Mouse (Mus musculus) left cerebral cortex, postnatal 10 days (tissue): Measurements from ENCODE around the gene Wnt11. TPM values are rescaled to one million over a fixed set of nuclear protein-coding genes. Genes with fewer than 3 reads are reported as not detected.

ENCODE experiments used
- DNase-seq, 2 experiments: peaks; one replicate each; pipeline ENCODE4 v3.0.0; 2021 to 2022; ENCODE audit warnings: low spot score in 2 of 2, mixed read lengths in 1 of 2; ENCODE audit errors: extremely low spot score in 1 of 2
- intact Hi-C: fragments of 180-260 bp; cut with DNase I; formaldehyde crosslinking; loops from one replicate; pipeline ENCODE4 v1.15.1; 2025
- total RNA-seq, 2 experiments: library from RNA; stranded (reverse); gene quantifications; 2 replicates each; pipeline ENCODE4 v1.2.3; 2021

Gene Wnt11
- total RNA-seq, 2 experiments from 2014 or later, result 0.69 to 0.99 TPM

DNA sequence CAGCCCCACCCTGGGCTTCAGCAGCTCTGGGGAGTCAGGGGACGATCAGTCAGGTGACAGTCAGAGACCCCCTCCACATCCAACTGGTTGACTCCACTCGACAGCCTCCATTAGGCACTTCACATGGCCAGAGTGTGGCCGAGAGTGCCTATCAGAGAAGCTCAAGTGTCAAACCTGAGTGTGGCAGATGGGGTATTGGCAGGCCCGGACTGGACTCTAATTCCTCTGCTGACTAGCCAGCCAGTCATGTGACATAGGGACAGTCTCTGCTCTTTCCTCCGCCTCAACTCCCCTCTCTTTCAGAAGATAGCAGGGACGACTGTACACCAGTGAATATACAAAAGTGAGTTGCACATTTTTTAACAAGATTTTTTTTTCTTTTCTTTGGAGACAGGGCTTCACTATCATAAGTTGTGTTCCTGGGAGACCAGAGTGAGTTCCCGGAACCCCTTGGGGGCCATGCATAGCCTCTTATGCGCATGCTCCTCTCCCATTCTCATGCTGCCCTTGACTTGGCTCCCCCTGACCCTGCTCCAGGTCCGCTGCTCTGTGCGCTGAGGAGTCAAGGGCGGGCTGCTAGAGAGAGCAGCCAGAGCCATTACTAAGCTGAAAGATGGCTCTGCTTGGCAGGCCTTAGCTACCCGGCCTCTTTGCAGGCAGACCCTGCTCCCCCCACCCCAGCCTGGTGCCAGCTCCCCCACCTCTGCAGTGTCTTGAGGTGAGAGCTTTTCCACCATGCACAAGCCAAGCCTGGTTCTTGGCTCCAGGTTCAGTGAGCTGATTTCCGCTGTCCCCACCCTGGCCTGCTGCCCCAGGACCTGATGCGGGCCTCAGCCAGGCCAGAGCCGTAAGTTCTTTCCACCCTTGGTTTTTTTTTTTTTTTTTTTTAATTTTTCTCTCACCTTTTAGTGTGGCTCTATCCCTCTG, 10.8 kb upstream of the Wnt11 start:
- intact Hi-C loops, result no loop called here

DNA sequence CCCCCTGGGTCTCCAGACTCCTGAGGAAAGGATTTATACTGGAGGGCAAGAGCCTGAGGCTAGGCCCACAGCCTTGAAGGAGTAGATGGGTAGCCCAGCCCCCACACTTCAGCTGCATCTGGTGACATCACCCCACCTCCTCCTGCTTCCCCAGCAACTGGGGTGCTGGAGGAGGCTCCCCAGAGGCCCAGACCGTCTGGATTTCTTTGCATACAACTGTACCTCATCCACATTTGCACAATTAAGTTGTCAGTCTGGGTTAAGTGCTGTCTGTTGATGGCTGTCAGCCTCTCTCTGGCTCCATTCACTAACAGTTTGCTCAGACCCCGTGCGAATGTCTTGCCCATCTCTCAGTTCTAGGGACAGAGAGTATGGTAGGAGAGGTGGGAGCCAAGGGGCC, 6.9 kb upstream of the Wnt11 start:
- no peak for DNase-seq
- intact Hi-C loops, result no loop called here

More for the DNA sequence above, 10.8 kb upstream of the Wnt11 start:
- no peak for DNase-seq

DNA sequence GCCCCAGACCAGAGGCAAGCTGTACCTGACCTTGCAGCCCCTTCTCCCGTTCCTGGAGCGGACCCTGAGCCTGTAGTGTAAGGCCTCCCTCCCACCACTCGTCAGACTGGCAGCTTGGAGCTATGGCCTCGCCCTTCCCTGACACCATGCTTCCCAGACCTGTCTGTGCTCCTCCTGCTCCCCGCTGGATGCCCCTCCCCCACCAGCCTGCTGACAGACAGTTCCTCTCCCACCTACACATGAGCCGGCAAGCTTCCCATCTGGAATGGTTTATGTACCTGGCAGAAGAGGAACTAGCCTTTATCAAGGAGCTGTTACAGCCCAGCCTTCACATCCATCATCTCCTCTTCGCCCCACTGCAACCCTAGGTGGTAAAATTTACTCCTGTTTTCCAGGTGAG, 6.0 kb upstream of the Wnt11 start:
- DNase-seq, result no peak
- intact Hi-C loops, result no loop called here

DNA sequence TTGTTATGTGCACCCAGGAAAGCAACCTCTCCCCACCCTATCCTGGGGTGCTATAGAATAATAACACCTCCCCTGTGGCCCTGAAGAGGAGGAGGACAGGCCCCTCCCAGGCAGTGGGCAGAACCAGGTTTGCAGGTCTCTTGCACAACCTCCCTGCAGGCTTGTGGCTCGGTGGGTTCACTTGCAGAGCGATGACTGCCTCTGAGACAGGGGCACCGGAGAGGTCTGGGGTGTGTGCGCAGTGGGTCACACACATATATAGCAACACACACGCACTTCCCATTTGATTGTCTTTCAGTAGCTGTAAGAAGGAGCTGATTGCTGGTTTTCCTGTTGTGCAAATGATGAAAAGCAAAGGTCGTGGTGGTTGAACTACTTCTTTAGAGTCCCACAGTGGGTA, 3.6 kb upstream of the Wnt11 start:
- DNase-seq, result no peak
- intact Hi-C loops, result no loop called here

DNA sequence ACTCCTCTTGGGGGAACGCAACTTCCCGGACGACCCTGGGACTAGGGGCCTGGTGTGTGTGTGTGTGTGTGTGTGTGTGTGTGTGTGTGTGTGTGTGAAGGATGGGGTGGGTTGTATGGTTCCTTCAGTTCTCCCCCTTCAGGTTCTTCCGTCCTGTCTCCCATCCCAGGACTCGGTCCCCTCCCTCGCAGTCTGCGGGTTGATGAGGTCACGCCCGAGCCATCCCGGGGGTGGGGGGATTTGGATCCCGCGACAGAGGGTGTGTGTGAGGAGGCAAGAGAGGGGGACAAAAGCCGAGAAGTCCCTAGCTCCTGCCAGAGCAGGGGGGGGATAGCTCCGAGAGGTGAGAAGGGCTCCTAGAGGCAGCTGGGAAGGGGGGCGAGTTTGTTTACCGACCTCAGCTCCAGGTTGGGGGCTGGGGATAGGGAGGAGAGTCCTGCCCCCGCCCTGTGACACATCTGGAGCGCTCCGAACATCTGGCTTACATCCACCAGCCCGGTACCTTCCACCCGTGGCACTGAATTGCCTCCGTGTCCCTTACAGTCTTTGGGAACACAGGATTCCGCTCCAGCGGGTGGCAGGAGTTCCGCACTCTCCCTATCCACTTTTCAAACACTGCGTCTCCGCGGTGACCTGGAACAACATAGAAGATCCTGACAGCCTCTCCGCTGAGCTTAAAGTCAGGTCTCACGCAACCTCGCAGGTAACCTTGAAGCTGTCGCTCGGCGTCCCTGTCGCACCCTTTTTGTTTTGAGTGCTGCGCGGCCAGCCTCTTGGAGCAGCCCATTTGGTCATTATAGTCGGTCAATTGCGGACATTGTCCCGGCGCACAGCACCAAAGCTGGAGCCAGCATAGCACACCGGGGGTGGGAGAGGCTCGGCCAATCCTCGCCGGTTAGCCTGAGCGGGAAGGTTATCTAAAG, 868 bp downstream of the Wnt11 start:
- intact Hi-C loops, result loop anchor here (2.0 to 5.0 kb wide), 2 partner anchors 93 to 242 kb away; no protein-coding TSS in a partner anchor
- DNase-seq, result no peak

DNA sequence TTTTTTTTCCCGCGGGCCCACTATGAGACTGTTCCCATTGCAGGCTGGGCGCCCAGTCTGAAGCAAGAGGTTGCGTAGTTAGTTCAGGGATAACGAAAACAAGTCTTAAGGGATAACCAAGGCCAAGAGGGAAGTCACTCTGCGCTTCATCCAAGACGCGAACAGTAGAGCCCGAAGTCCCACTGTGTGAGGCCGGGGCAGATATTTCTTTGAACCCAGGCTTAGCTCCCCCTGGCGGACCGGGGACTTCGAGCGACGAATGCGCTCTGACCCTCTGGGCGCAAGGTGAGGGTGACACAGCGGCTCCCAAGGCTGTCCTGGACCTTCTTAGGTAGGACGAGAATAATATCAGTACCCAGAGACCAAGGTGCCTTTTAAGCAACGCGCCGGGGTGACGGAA, 1.7 kb downstream of the Wnt11 start:
- DNase-seq, result peak in 1 of 2 experiments; percentile 75
- intact Hi-C loops, result loop anchor here (2.0 to 5.0 kb wide), 2 partner anchors 94 to 241 kb away; no protein-coding TSS in a partner anchor

DNA sequence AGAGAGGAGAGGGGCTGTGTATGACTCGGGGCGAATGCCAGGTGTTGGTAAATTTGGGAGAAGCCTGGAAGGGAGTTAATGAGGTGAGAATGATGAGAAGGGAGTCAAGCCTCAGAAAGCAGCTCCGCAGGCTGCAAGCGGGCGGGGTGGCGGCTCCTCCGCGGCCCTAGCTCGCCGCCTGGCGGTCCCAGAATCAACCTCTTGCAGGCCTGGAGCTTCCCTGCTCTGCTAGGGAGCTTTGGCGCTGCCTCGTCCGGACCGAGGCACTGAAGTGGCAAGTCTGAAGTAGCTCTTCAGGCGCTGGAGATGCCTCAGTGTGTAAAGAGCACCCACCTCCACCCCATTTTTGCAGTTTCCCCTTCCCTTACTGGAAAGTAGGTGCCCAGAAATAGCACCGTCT, 3.0 kb downstream of the Wnt11 start:
- DNase-seq, result peak; percentile 56 to 89

DNA sequence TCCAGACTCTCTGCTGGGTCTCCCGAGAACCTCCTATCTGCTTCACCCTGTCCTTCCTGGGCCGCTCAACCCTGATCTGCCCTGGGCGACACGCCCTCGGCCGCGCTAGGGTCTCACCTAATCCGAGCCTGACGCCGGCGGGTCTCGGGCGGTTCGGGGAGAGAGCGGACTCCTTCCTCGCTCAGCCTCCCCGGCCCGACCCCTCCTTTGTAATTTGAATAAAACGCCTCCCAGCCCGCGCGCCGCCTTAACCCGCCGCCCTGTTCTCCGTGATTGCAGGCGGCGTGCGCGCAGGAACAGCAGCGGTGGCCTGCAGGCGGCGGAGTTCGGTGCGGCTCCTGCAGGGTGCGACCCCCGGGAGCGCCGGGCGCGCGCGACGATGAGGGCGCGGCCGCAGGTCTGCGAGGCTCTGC, 3.8 kb downstream of the Wnt11 start:
- DNase-seq, result peak in 1 of 2 experiments; percentile 70
- intact Hi-C loops, result loop anchor here (5.0 kb wide), 1 partner anchor 239 kb away; no protein-coding TSS in a partner anchor

More for the DNA sequence above, 3.0 kb downstream of the Wnt11 start:
- intact Hi-C loops, result loop anchor here (2.0 to 5.0 kb wide), 2 partner anchors 95 to 239 kb away; no protein-coding TSS in a partner anchor

DNA sequence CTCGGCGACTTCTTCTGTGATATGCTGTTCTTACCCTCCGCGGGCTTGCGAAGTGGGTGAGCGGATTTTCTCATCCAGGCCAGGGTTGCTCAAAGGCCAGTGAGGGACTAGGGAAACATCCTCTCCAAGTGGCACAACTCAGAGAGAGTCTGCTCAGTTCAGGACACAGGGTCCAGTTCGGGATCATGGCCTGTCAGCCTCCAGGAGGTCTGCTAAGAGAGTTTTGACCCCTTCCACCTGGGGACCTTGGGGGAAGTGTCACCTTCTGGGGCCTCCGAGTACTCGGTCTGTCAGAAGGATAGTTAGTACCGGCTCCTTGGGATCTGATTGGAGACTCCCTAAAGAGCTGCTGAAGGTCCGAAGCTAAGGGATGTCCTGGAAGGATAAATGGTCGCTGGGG, 4.4 kb downstream of the Wnt11 start:
- no peak for DNase-seq
- intact Hi-C loops, result loop anchor here (5.0 kb wide), 1 partner anchor 238 kb away; no protein-coding TSS in a partner anchor

DNA sequence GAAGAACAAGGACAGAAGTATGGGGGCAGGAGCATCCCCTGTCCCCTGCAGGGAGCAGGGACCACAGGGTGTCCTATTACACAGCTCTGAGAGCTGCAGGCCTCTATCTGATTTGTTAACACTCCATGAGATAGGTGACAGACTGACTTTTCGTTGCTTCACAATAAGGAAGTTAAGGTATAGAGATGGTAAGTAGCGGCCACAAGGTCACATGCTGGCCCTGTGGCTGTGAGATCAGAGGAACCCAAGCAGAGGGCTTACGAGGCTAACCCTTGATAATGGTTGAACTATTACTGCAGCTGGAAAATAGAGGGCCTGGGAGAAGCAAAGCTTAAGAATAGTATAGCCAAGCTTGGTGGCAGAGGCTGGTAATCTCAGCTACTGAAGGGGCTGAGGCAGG, 5.9 kb downstream of the Wnt11 start:
- no peak for DNase-seq
- intact Hi-C loops, result no loop called here

DNA sequence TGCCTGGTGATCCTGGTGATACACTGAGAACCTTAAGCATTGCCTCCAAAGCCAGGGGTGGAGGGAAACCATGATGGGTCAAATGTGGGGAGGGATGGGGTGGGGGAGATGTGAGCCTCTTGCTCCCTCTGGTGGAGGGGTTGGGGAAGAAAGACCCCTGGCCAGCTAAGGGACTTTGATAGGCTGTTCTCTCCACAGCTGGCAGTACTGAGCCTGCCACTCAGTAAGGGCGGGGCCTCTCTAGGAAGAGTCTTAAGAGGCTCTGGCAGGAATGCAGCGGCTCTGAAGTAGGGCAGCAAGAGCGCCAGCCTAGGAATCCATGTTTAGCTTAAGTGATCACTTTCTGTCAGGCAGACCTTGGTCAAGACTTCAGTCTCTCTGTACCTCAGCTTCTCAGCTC, 6.9 kb downstream of the Wnt11 start:
- no peak for DNase-seq
- intact Hi-C loops, result no loop called here

DNA sequence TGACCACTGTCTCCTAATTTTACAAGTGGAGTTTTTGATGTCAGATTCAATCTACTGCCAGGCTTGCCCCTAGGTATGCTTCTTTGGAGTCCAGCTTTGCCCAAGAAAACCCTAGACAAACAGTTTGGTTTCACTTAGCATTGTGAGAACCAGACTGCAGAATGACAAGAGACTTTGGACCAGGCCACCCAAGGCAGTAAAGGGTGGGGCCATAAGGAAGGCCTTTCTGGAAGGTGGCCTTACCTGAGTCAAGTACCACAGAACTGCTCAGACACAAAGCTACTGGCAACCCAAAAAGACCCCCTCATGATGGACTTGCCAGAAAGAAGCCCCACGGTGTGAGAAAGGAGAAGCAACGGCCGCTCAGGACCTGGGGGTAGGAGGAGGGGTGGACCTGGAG, 8.1 kb downstream of the Wnt11 start:
- intact Hi-C loops, result no loop called here
- DNase-seq, result no peak

DNA sequence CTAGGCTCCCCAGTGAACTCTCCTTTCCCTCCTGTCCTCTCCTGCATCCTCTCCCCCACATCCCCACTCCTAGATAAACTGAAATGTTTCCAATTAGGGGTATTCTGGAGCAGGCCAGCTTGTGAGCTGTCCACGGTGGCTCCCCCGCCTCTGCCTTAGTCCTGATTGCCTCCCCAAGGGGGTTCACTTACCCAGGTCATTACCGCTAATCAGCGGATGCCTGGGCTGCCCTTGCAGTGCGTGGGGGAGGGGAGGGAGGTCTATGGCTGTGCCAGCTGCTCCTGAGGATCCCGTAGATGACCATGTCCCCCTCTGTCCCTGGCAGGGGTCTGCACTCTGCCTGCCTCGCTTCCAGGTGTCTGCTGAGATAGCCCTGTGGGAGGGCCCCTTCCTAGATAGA, 8.7 kb downstream of the Wnt11 start:
- intact Hi-C loops, result no loop called here
- no peak for DNase-seq

DNA sequence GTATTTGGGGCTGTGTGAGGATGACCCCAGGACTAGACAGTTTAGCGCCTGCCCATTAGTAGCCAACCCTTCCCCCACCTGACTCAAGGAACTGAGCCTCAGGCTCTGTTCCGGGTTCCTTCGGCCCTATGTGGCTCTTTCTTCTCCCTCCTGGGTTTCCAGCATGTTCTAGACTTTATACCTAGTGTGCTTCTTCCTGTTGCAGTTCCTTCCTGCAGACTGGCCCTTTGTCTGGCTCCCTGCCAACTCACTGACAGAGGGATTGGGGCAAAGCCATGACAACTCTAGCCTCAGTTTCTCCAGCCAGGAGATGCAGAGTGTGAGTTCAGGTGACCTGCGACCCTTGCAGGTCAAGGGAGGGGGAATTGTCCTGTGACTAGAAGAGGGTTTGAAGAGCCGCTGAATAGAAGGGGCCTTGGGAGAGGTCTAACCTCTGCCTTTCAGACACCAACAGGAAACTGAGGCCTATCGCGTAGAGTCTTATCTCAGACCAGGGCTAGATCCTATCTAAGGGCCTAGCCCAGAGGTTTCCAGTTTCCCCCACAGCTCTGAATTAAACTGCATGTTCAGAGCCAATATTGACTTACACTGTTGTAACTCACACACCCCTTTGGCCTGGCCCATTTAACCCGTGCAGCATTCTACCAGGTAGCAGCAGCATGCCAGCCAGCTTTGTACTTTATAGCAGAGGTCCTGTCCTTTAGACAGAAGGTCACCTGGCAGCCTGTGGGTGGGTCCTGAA, 14.2 kb downstream of the Wnt11 start:
- DNase-seq, result no peak
- intact Hi-C loops, result no loop called here

DNA sequence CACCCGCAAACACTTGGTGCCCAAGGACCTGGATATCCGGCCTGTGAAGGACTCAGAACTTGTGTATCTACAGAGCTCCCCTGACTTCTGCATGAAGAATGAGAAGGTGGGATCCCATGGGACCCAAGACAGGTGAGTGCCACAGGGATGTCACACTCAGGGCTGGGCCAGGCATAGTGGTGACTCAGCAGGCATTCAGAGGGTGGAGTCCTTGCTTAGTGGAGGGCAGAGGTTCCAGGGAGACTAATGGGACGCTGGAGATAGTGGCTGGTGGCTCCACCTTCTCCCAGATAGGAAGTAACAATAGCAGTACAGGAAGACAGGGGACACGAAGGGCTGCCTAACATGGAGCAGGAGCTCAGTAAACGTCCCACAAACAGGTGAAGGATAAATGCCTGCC, 15.5 kb downstream of the Wnt11 start:
- DNase-seq, result no peak
- intact Hi-C loops, result no loop called here

DNA sequence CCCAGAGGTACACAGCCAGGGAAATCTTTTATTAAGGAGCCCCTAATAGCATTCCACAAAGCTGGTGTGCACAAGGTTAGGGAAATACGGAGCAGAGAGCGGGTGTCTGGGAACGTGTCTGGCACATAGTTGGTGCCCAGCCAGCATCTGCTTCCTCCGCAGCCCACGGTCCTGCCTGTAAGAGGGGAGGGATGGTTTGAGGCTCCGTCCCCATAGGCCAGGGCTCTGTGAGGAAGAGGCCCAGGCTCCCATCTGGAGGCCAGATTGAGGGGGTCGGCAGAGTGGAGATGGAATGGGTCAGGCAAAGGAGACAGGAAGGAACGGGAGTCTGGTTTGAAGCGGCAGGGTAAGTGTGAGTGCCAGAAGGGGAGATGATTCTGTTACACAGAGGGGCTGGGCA, 16.3 kb downstream of the Wnt11 start:
- DNase-seq, result no peak
- intact Hi-C loops, result no loop called here

DNA sequence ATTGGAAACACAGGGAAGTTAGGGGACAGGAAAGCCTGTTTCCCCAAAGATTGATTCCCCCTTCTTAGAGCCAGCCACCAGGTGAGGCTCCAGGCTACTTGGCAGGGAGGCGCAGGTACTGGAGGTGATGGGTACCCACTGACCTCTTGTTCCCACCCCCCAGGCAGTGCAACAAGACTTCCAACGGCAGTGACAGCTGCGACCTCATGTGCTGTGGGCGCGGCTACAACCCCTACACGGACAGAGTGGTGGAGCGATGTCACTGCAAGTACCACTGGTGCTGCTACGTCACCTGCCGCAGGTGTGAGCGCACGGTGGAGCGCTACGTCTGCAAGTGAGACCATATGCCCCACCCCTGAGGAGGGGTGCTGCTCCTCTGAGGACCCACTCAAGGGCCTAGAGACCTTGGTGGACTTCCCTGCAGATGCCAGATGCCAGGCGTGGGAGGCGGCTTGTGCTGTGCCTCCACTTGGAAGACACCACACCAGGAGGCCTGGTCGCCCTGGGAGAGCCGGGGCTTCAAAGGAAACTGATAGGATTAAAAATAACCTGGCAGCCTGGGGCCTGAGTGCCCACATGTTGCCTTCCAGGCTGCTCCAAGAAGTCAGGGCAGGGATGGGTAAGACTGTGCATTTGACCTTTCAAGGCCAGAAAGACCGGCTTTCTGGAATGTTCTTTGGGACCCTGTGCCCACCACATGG, 18.2 kb downstream of the Wnt11 start:
- no peak for DNase-seq
- intact Hi-C loops, result no loop called here

DNA sequence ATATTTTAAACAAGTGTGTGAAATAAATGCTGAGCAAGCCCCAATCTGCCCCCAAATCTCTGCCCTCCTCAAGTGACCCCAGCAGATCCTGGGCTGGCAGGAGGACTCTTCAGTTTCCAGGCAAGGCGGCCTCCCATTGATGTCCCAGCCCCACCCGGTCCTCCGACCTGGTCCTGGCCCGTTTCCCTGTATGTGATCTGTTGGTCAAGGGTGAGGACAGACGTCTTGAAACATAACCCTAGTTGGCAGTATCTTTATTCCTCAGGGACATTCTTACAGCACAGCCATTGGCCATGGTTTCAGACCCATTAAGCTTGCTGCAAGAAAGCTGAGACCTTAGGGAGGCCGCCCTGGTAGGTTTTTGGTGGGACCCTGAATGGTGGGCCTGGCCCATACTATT, 18.9 kb downstream of the Wnt11 start:
- no peak for DNase-seq
- intact Hi-C loops, result no loop called here
